Mouse (Mus musculus) forebrain, postnatal 0 days (tissue): ENCODE results near the gene Synpo2l. TPM values are rescaled to one million over a fixed set of nuclear protein-coding genes. Genes with fewer than 3 reads are reported as not detected.
"Not testable (repeated sequence)": the region's sequence is repeated elsewhere in the genome, so short reads cannot be mapped to it uniquely, and the experiment has no call there.

Experiments
- ATAC-seq: fragments of 200-750 bp; cut with Nextera tagmentation; 2 replicates; pipeline ENCODE4 v1.8.0; 2017; ENCODE audit warnings: mild to moderate bottlenecking, moderate library complexity
- DNase-seq: peaks from one replicate; pipeline ENCODE4 v3.0.0-alpha.2; 2015
- H3K27ac ChIP-seq: fragments of 300-500 bp; sonication (generic); 2 replicates; pipeline ENCODE4 v1.5.1; 2014; ENCODE audit warnings: low read depth, mild to moderate bottlenecking, antibody characterized with exemption, low read length, moderate library complexity, mixed read lengths
- H3K27me3 ChIP-seq: fragments of 300-500 bp; sonication (generic); 2 replicates; pipeline ENCODE4 v1.6.1; 2014; ENCODE audit warnings: mild to moderate bottlenecking, low read length, mixed read lengths; ENCODE audit not compliant: insufficient read depth
- H3K36me3 ChIP-seq: fragments of 300-500 bp; sonication (generic); 2 replicates; pipeline ENCODE4 v1.6.1; 2014; ENCODE audit warnings: mild to moderate bottlenecking, moderate library complexity; ENCODE audit not compliant: insufficient read depth
- H3K4me1 ChIP-seq: fragments of 300-500 bp; sonication (generic); 2 replicates; pipeline ENCODE4 v1.6.1; 2014; ENCODE audit warnings: antibody characterized with exemption; ENCODE audit not compliant: insufficient read depth
- H3K4me2 ChIP-seq: fragments of 300-500 bp; sonication (generic); 2 replicates; pipeline ENCODE4 v1.6.1; 2014; ENCODE audit warnings: low read depth, mild to moderate bottlenecking, moderate library complexity
- H3K4me3 ChIP-seq: fragments of 300-500 bp; sonication (generic); 2 replicates; pipeline ENCODE4 v1.5.1; 2014; ENCODE audit warnings: low read depth, low read length, mixed read lengths
- H3K9ac ChIP-seq: fragments of 300-500 bp; sonication (generic); 2 replicates; pipeline ENCODE4 v1.6.1; 2014; ENCODE audit warnings: mild to moderate bottlenecking
- H3K9me3 ChIP-seq: fragments of 300-500 bp; sonication (generic); 2 replicates; pipeline ENCODE4 v1.6.1; 2016; ENCODE audit warnings: low read length
- CTCF ChIP-seq: sonication (generic); IDR thresholded peaks from 2 replicates; pipeline ENCODE4 v1.5.1; 2016; ENCODE audit warnings: antibody characterized with exemption, control low read depth, low read depth
- WGBS: fragments of 180-500 bp; shearing (Covaris S2); extraction: QIAGEN DNeasy Blood & Tissue Kit; methylation state at CpG from one replicate; pipeline ENCODE4 v1.1.7; 2014; 5-methylcytosine and 5-hydroxymethylcytosine counted together
- polyA plus RNA-seq: library from polyadenylated mRNA; unstranded; fragments of >200 nt; fragmentation: Nextera tagmentation; extraction: Ambion mirVana; gene quantifications from 2 replicates; pipeline ENCODE4 v1.2.1, GENCODE M21; 2015
- total RNA-seq: library from RNA; depleted of rRNA; stranded (reverse); fragments of >200 nt; gene quantifications from 2 replicates; pipeline ENCODE4 v1.2.3, GENCODE M21; 2014; rRNA removed

Gene Synpo2l
- total RNA-seq (0.15 and 0.24 TPM in 2 replicates), polyA plus RNA-seq (0.17 and 0.19 TPM in 2 replicates)

DNA sequence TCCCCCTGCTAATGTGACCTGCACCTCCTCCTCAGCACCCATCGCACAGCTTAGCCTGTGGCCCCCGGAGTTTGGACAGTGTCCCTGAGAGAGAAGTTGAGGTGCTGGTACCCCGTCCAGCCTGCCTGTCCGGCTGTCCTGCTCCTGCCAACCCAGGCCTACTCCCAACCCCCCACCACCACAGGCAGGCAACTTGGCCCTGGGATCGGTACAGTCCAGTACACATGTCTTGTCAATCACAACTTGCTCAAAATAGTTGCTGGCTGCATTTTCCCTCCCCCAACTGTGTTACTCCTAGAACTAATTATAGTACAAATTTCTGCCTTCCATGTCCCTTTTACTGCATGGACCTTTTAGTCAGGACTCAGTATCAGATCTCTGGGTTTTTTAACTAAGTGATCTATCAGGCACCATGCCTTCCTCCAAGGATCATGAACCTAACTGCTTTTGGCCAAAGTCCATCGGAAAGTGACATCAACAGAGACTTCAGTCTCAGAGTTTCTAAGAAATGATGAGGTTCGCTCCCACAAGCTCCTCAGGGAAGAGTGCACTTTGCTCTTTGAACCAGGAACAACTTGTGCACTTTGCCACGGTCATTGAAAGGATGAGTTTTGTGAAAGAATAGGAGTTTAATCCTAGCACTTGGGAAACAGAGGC lies at the start of gene Synpo2l:
Gene Synpo2l, minus strand, starts transcription at position 201 of the 657 bp plus-strand sequence.
- no peak within 1 kb of the TSS; the same call in 1 of the 2 replicates for H3K9ac ChIP-seq
- no peaks in the 10 kb centered on the region for H3K36me3 ChIP-seq
- H3K4me2 ChIP-seq, result no peak within 1 kb of the TSS
- 82% methylated on average over 8 of the region's 8 CpGs for WGBS
- H3K27me3 ChIP-seq, result no peaks in the 10 kb centered on the region; the same call in 1 of the 2 replicates
- no peak for DNase-seq
- H3K9me3 ChIP-seq, result no peaks in the 10 kb centered on the region
- no peak within 1 kb of the TSS for H3K27ac ChIP-seq
- H3K4me3 ChIP-seq, result no peak within 1 kb of the TSS
- no peaks in the 10 kb centered on the region for H3K4me1 ChIP-seq
- TF ChIP-seq CTCF, result no peak
- ATAC-seq, result no peak

DNA sequence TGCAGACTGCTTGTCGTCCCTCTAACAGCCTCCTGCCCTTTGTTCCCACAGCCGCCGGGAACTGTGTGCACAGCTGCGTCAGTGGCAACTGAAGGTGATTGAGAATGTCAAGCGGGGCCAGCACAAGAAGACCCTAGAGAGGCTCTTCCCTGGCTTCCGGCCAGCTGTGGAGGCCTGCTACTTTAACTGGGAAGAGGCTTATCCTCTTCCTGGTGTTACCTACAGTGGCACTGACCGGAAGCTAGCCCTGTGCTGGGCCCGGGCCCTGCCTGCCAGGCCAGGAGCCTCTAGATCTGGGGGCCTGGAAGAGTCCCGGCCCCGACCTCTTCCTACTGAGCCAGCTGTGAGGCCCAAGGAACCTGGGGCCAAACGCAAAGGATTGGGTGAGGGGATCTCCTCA lies 45.7 kb upstream of the Synpo2l start:
- Histone ChIP-seq H3K4me2 (no peak overlapping the region), H3K4me1 (peaks cover 4% of the 10 kb centered on the region), H3K9me3 (no peaks in the 10 kb centered on the region), H3K36me3 (peaks cover 81% of the 10 kb centered on the region), H3K27me3 (no peaks in the 10 kb centered on the region), H3K4me3 (no peak overlapping the region), H3K27ac (no peak overlapping the region), H3K9ac (no peak overlapping the region)
- DNase-seq (no peak), ATAC-seq (no peak)
- 83% methylated on average over 11 of the region's 11 CpGs for WGBS
- no peak for TF ChIP-seq CTCF

DNA sequence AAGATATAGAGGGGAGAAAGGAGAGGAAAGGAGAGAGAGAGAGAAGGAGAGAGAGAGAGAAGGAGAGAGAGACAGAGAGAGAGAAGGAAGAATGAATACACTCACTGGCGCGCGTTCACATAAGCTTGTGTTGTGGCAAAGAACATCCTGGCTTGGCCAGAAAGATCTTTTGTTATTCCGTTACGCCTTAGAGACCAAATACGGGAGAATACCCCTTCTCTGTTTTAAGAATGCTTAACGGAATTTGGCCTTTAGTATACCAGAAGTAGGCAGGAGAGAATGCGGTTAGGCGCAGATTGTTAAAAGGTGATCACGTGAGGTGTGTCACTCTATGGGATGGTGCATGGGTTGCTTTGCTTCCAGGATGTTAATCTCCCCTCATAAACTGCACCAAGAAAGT lies 40.1 kb upstream of the Synpo2l start:
- WGBS, result 6% methylated on average over 10 of the region's 10 CpGs
- ATAC-seq, result peak; percentile 12; the same call in 1 of the 2 replicates
- H3K27ac ChIP-seq, result peak overlapping the region; percentile 95
- H3K4me2 ChIP-seq, result peak overlapping the region; percentile 68
- no peaks in the 10 kb centered on the region for H3K9me3 ChIP-seq
- H3K27me3 ChIP-seq, result no peaks in the 10 kb centered on the region
- DNase-seq, result peak; percentile 41
- H3K4me3 ChIP-seq, result peak overlapping the region; percentile 98
- H3K36me3 ChIP-seq, result peaks cover 31% of the 10 kb centered on the region
- no peak for TF ChIP-seq CTCF
- H3K4me1 ChIP-seq, result peaks cover 11% of the 10 kb centered on the region
- peak overlapping the region; percentile 99 for H3K9ac ChIP-seq

DNA sequence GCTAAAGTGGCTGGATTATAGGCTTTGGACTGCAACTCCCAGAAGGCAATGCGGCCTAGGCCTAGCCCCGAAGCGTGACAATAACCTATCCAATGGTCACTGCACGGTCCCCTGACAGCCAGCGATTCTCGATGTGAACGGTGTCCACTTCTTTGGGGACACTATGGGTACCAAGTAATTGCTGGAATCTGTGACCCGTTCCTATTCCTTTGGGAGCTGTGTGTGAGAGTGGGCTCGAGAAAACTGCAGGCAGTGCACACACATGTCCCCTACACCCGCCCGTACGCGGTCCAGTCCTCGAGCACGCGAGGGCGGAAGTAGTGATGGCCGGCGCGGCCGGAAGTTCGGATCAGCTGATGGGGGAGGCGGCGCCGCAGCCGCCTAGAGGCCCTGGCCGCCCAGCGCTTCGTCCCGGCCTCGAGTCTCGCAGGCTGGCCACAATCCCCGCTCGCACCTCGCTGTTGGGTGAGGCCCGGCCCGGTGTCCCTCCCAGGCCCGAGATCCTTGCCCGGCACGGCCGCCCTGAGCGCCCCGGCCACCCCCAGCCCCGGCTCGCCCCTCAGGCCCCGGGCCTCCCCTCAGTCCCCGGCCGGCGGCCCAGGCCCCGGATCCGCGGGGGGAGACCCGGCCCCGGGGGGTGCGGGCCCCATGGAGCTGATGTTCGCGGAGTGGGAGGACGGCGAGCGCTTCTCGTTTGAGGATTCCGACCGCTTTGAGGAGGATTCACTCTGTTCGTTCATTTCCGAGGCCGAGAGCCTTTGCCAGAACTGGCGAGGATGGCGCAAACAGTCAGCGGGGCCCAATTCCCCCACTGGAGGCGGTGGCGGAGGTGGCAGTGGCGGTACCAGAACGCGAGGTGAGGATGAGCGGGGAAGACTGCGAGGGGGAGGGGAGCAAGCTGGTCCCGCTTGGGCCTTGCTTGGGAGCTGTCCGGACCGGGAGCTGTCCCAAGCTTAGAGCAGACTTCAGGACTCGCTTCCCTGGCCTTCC lies 39.3 kb upstream of the Synpo2l start, which contains the start of gene Zswim8:
Gene Zswim8, plus strand, starts transcription at position 352 of the 990 bp plus-strand sequence.
- Histone ChIP-seq H3K4me3 (peak within 1 kb of the TSS; percentile 98), H3K4me1 (peaks cover 11% of the 10 kb centered on the region), H3K9ac (peak within 1 kb of the TSS; percentile 99), H3K36me3 (peaks cover 24% of the 10 kb centered on the region), H3K27ac (peak within 1 kb of the TSS; percentile 95), H3K9me3 (no peaks in the 10 kb centered on the region), H3K27me3 (no peaks in the 10 kb centered on the region), H3K4me2 (peak within 1 kb of the TSS; percentile 68)
- TF ChIP-seq CTCF, result 0 out of 2 replicates have a peak, but pooled peaks have one; percentile 20
- peak; percentile 96 for DNase-seq
- 3% methylated on average over 80 of the region's 80 CpGs for WGBS
- ATAC-seq, result peak; percentile 90

DNA sequence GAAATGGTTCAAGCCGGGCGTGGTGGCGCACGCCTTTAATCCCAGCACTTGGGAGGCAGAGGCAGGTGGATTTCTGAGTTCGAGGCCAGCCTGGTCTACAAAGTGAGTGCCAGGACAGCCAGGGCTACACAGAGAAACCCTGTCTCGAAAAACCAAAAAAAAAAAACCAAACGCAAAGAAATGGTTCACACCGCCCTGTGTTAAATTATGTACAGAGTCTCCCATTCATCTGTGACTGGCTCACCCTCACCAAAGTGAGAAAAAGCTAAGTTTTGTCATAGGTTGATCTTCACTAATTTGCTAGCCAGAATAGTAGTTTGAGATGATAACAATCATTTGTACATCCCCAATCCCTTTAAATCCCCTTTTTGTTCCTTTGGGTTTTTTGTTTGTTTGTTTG lies 35.3 kb upstream of the Synpo2l start:
- not testable (repeated sequence) for H3K9me3 ChIP-seq, H3K36me3 ChIP-seq, ATAC-seq, H3K27me3 ChIP-seq, H3K4me1 ChIP-seq, DNase-seq
- Histone ChIP-seq H3K27ac (peak overlapping the region; percentile 92), H3K9ac (peak overlapping the region; percentile 93), H3K4me2 (peak overlapping the region; percentile 64), H3K4me3 (peak overlapping the region; percentile 82)
- WGBS, result 9% methylated on average over 8 of the region's 8 CpGs

DNA sequence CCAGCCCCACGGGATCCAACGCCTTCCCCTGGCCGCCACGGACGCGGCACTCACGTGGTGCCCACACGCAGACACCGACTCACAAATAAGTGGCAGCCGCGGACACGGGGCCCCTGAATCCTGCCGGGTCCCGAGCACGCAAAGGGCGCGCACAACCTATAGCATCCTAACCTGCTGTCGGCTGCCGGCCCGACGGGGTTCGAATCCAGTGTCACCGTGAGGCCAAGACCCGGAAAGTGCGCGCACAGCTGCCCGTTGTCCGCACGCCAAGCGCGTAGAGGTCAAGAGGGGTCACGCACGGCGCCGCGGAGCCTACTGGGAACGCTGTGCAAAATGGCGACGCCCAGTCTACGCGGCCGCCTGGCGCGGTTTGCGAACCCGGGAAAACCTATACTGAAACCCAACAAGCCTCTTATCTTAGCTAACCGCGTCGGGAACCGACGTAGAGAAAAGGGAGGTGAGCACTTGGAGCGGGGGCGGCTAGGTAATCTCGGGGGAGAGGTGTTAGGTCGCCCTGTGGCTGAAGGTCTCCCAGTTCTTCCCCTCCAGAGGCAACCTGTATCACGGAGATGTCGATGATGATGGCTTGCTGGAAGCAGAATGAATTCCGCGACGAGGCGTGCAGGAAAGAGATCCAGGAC lies 34.7 kb upstream of the Synpo2l start, which contains the start of gene Chchd1:
Gene Chchd1, plus strand, starts transcription at position 266 of the 641 bp plus-strand sequence.
- Histone ChIP-seq H3K27ac (peak within 1 kb of the TSS; percentile 92), H3K4me3 (peak within 1 kb of the TSS; percentile 82), H3K4me2 (peak within 1 kb of the TSS; percentile 64), H3K4me1 (peaks cover 8% of the 10 kb centered on the region; the same call in 1 of the 2 replicates), H3K36me3 (0 out of 2 replicates have a peak, but pooled peaks cover 10% of the 10 kb centered on the region), H3K27me3 (no peaks in the 10 kb centered on the region), H3K9me3 (no peaks in the 10 kb centered on the region), H3K9ac (peak within 1 kb of the TSS; percentile 93)
- WGBS, result 1% methylated on average over 61 of the region's 61 CpGs
- DNase-seq, result peak; percentile 92
- ATAC-seq, result peak; percentile 70
- TF ChIP-seq CTCF, result no peak
